Mouse (Mus musculus): Measurements from ENCODE around the gene H2-M10.4. TPM values are rescaled to one million over a fixed set of nuclear protein-coding genes. Genes with fewer than 3 reads are reported as not detected.

The H2-M10.4 gene
- polyA plus RNA-seq, 1 experiment from 2014 or later: not detected

DNA sequence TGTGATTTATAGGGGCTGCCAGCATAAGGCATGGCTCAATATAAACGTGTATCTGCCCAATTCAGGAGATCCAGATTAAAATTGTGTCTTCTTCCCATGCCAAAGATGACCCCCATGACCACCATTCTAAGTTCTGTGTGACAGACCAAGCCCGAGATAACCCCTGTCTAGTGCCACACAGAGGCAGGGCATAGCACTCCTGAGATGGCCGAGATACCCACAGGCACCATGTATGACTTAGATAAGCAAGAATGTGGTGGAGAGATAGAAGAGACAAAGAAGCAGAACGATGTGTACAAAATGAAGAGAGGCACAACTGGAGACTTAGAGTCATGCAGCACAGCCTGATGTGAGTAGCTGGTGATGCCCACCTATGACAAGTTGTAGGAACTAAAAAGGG is 5.9 kb downstream of the H2-M10.4 start:
- ATAC-seq (ENCODE audit: low FRiP score, low TSS enrichment) (no peak), DNase-seq (ENCODE audit: low spot score) (no peak)
- no peaks in the 10 kb centered on the region for H3K9me3 ChIP-seq (ENCODE audit: control insufficient read depth, low read length)
- TF ChIP-seq CTCF (IDR thresholded peaks at IDR 0.05; ENCODE audit: low read depth) (no peak), EP300 (optimal IDR thresholded peaks at IDR 0.05) (no peak)
- no peak overlapping the region for H3K4me2 ChIP-seq (replicated peaks; ENCODE audit: low read depth)
- no peak overlapping the region for H3K4me3 ChIP-seq (ENCODE audit: low read depth, low read length)
- 62% methylated on average over 4 of the region's 4 CpGs for WGBS
- H3K36me3 ChIP-seq (ENCODE audit: control insufficient read depth, insufficient read depth, low read length): no peaks in the 10 kb centered on the region
- no peak overlapping the region for H3K9ac ChIP-seq (ENCODE audit: low read length)
- H3K27ac ChIP-seq (replicated peaks): no peak overlapping the region
- H3K4me1 ChIP-seq (replicated peaks; ENCODE audit: control insufficient read depth, insufficient read depth): no peaks in the 10 kb centered on the region
- no peaks in the 10 kb centered on the region for H3K27me3 ChIP-seq (ENCODE audit: control insufficient read depth, insufficient read depth, low read length)

DNA sequence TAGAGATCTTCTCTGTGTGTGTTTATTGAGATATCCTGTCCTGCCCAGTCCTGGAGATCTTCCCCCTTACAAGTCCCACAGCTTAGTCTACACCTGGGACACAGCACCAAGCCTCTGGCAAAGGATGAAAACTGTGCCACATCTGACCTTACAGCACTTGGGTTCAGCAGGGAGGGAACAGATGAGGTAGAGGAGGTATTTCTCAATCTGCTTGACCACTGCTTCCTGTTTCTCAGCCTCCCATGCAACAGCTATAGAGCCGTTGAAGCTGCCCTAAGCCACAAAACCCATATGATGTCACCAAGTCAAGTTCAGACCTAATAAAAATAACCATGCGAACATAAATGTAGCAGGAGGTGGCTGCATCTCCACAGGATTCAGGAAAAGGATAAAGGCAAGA is 30.7 kb downstream of the H2-M10.4 start:
- DNase-seq (ENCODE audit: low spot score) (no peak), ATAC-seq (ENCODE audit: low FRiP score, low TSS enrichment) (no peak)
- TF ChIP-seq CTCF (IDR thresholded peaks at IDR 0.05; ENCODE audit: low read depth) (no peak), EP300 (optimal IDR thresholded peaks at IDR 0.05) (no peak)
- Histone ChIP-seq H3K27me3 (ENCODE audit: control insufficient read depth, insufficient read depth, low read length) (no peaks in the 10 kb centered on the region), H3K9me3 (ENCODE audit: control insufficient read depth, low read length) (no peaks in the 10 kb centered on the region), H3K4me3 (ENCODE audit: low read depth, low read length) (no peak overlapping the region), H3K36me3 (ENCODE audit: control insufficient read depth, insufficient read depth, low read length) (no peaks in the 10 kb centered on the region), H3K9ac (ENCODE audit: low read length) (no peak overlapping the region), H3K4me2 (replicated peaks; ENCODE audit: low read depth) (no peak overlapping the region), H3K4me1 (replicated peaks; ENCODE audit: control insufficient read depth, insufficient read depth) (no peaks in the 10 kb centered on the region), H3K27ac (replicated peaks) (no peak overlapping the region)
- WGBS: 66% methylated on average over 2 of the region's 2 CpGs

DNA sequence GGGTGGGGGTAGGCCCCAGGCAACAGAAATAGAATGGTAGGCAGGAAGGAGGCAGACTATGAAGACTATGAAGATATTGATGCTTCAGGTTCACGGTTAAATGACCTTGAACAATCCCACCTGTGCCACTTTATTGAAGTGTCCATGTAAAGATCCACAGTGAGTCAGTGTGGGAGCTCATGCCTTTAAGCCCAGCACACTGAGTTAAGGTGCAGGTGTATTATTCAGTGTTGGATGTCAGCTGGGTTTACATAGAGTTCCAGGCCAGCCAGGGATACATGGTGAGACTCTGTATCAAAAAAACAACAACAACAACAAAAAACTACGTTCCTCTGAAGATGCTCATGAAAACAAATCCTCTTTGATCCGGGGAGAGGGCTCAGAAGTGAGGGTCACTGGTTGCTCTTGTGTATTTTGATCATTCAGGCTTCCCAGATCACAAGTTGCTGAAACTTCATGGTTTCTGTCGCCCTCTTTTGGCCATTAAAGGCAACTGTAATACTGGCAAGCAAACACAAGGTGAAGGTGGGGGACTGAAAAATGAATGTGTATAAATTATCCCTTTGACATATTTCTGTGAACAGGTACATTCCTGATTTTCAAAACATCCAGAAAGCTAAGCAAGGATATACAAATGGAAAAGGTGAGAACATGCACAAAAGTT is 43.9 kb downstream of the H2-M10.4 start:
- DNase-seq (ENCODE audit: low spot score): no peak
- Histone ChIP-seq H3K27me3 (ENCODE audit: control insufficient read depth, insufficient read depth, low read length) (no peaks in the 10 kb centered on the region), H3K4me3 (ENCODE audit: low read depth, low read length) (no peak overlapping the region), H3K4me1 (replicated peaks; ENCODE audit: control insufficient read depth, insufficient read depth) (no peaks in the 10 kb centered on the region), H3K9me3 (ENCODE audit: control insufficient read depth, low read length) (no peaks in the 10 kb centered on the region), H3K9ac (ENCODE audit: low read length) (no peak overlapping the region), H3K4me2 (replicated peaks; ENCODE audit: low read depth) (no peak overlapping the region), H3K36me3 (ENCODE audit: control insufficient read depth, insufficient read depth, low read length) (no peaks in the 10 kb centered on the region), H3K27ac (replicated peaks) (no peak overlapping the region)
- TF ChIP-seq CTCF (IDR thresholded peaks at IDR 0.05; ENCODE audit: low read depth): peak; percentile 88
- TF ChIP-seq EP300 (optimal IDR thresholded peaks at IDR 0.05): no peak
- 25% methylated on average over 4 of the region's 4 CpGs for WGBS
- no peak for ATAC-seq (ENCODE audit: low FRiP score, low TSS enrichment)

DNA sequence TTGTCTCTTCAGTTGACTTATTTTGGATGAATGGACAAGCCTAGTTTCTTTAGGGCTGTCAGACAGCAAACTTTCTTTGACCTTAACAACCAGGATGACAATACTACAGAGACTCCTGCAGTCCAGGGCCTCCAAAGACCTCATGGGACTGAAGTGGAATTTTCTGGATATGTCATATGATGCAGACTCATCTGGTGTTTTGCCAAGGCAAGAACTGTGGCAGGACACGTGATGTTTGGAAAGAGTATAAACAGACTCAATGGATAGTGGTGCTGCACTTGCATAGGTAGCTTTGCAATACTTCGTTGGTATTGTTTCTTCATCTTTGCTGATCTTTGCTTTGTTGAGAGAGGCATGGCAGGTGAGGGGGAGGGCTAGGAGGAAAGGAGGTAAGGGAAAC is 44.7 kb downstream of the H2-M10.4 start:
- H3K36me3 ChIP-seq (ENCODE audit: control insufficient read depth, insufficient read depth, low read length): no peaks in the 10 kb centered on the region
- H3K4me3 ChIP-seq (ENCODE audit: low read depth, low read length): no peak overlapping the region
- no peaks in the 10 kb centered on the region for H3K4me1 ChIP-seq (replicated peaks; ENCODE audit: control insufficient read depth, insufficient read depth)
- DNase-seq (ENCODE audit: low spot score): no peak
- no peak overlapping the region for H3K9ac ChIP-seq (ENCODE audit: low read length)
- no peak overlapping the region for H3K4me2 ChIP-seq (replicated peaks; ENCODE audit: low read depth)
- TF ChIP-seq CTCF (IDR thresholded peaks at IDR 0.05; ENCODE audit: low read depth) (no peak), EP300 (optimal IDR thresholded peaks at IDR 0.05) (no peak)
- H3K27ac ChIP-seq (replicated peaks): no peak overlapping the region
- H3K27me3 ChIP-seq (ENCODE audit: control insufficient read depth, insufficient read depth, low read length): no peaks in the 10 kb centered on the region
- 30% methylated on average over 2 of the region's 2 CpGs for WGBS
- no peaks in the 10 kb centered on the region for H3K9me3 ChIP-seq (ENCODE audit: control insufficient read depth, low read length)
- ATAC-seq (ENCODE audit: low FRiP score, low TSS enrichment): no peak

DNA sequence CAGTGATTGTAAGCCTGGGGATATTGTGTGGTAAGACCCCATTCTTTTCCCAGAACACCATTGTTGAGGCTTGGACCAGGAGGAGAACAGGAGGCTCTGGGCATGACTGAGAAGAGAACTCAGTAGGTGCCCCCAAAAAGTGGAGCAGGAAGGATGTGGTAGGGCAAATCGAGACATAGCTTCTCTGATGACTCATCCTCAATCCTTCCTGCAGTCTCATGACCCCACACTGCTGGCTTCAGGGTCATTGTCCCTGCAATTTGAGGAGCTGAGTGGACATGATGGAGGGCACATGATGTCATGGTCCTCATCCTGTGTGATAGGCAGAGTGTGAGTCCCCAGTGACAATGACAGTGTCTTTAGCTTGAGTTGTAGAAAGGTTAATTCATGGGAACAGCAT is 46.7 kb downstream of the H2-M10.4 start:
- no peaks in the 10 kb centered on the region for H3K36me3 ChIP-seq (ENCODE audit: control insufficient read depth, insufficient read depth, low read length)
- H3K4me3 ChIP-seq (ENCODE audit: low read depth, low read length): no peak overlapping the region
- TF ChIP-seq EP300 (optimal IDR thresholded peaks at IDR 0.05) (no peak), CTCF (IDR thresholded peaks at IDR 0.05; ENCODE audit: low read depth) (no peak)
- H3K4me1 ChIP-seq (replicated peaks; ENCODE audit: control insufficient read depth, insufficient read depth): no peaks in the 10 kb centered on the region
- no peak overlapping the region for H3K4me2 ChIP-seq (replicated peaks; ENCODE audit: low read depth)
- H3K9me3 ChIP-seq (ENCODE audit: control insufficient read depth, low read length): no peaks in the 10 kb centered on the region
- H3K27me3 ChIP-seq (ENCODE audit: control insufficient read depth, insufficient read depth, low read length): no peaks in the 10 kb centered on the region
- 58% methylated on average over 1 of the region's 1 CpGs for WGBS
- ATAC-seq (ENCODE audit: low FRiP score, low TSS enrichment) (no peak), DNase-seq (ENCODE audit: low spot score) (no peak)
- H3K9ac ChIP-seq (ENCODE audit: low read length): no peak overlapping the region
- no peak overlapping the region for H3K27ac ChIP-seq (replicated peaks)

DNA sequence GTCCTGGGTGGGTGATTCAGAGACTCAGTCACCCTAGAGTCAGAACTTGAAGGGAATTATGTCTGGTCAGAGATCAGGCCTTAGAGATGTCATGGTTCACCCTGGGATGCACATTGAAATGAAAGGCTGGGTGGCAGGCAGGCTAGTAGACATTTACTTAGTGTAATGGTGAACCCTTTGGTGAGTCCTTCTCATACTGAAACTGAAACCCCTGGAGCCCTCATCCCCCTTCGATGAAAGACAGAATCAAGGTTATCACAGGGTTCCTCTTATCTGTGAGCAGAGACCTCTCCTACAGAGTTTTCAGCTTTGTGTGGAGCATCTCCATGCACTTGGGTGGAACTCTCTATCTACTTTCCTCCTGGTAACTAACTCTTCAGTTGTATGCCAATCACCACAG is 47.8 kb downstream of the H2-M10.4 start:
- H3K27ac ChIP-seq (replicated peaks): no peak overlapping the region
- DNase-seq (ENCODE audit: low spot score) (no peak), ATAC-seq (ENCODE audit: low FRiP score, low TSS enrichment) (no peak)
- 83% methylated on average over 1 of the region's 1 CpGs for WGBS
- H3K4me1 ChIP-seq (replicated peaks; ENCODE audit: control insufficient read depth, insufficient read depth): no peaks in the 10 kb centered on the region
- H3K9me3 ChIP-seq (ENCODE audit: control insufficient read depth, low read length): no peaks in the 10 kb centered on the region
- H3K4me3 ChIP-seq (ENCODE audit: low read depth, low read length): no peak overlapping the region
- H3K27me3 ChIP-seq (ENCODE audit: control insufficient read depth, insufficient read depth, low read length): no peaks in the 10 kb centered on the region
- TF ChIP-seq CTCF (IDR thresholded peaks at IDR 0.05; ENCODE audit: low read depth) (no peak), EP300 (optimal IDR thresholded peaks at IDR 0.05) (no peak)
- H3K36me3 ChIP-seq (ENCODE audit: control insufficient read depth, insufficient read depth, low read length): no peaks in the 10 kb centered on the region
- no peak overlapping the region for H3K4me2 ChIP-seq (replicated peaks; ENCODE audit: low read depth)
- no peak overlapping the region for H3K9ac ChIP-seq (ENCODE audit: low read length)

Other genes with a start within 250 kb of the H2-M10.4 start
- 126 TPM in 2 replicates for gene Rpp21, start 204.3 kb downstream of the H2-M10.4 start, polyA plus RNA-seq (2015; fragmentation: Nextera tagmentation; extraction: Ambion mirVana)
- gene Trim39, start 190.1 kb downstream of the H2-M10.4 start, polyA plus RNA-seq (2015; fragmentation: Nextera tagmentation; extraction: Ambion mirVana): 6.2 and 6.5 TPM in 2 replicates
- gene H2-M10.2, start 175.8 kb downstream of the H2-M10.4 start, polyA plus RNA-seq (2015; fragmentation: Nextera tagmentation; extraction: Ambion mirVana): not detected in 2 replicates
- gene H2-M10.1, start 136.2 kb downstream of the H2-M10.4 start, polyA plus RNA-seq (2015; fragmentation: Nextera tagmentation; extraction: Ambion mirVana): not detected in 2 replicates
- gene H2-M10.3, start 93.9 kb downstream of the H2-M10.4 start, polyA plus RNA-seq (2015; fragmentation: Nextera tagmentation; extraction: Ambion mirVana): not detected in 2 replicates
- not detected in 2 replicates for gene H2-M11, start 84.7 kb upstream of the H2-M10.4 start, polyA plus RNA-seq (2015; fragmentation: Nextera tagmentation; extraction: Ambion mirVana)
- gene H2-M9, start 180.3 kb upstream of the H2-M10.4 start, polyA plus RNA-seq (2015; fragmentation: Nextera tagmentation; extraction: Ambion mirVana): not detected in 2 replicates
- gene H2-M1, start 209.9 kb upstream of the H2-M10.4 start, polyA plus RNA-seq (2015; fragmentation: Nextera tagmentation; extraction: Ambion mirVana): not detected in 2 replicates

All from stomach, postnatal 0 days (tissue).